Mouse (Mus musculus) lung, postnatal 14 days (tissue): ENCODE measurements around the gene Rnf182.

Source experiments
- DNase-seq: peaks from one replicate; pipeline ENCODE4 v3.0.0; 2021

Gene Rnf182

DNA sequence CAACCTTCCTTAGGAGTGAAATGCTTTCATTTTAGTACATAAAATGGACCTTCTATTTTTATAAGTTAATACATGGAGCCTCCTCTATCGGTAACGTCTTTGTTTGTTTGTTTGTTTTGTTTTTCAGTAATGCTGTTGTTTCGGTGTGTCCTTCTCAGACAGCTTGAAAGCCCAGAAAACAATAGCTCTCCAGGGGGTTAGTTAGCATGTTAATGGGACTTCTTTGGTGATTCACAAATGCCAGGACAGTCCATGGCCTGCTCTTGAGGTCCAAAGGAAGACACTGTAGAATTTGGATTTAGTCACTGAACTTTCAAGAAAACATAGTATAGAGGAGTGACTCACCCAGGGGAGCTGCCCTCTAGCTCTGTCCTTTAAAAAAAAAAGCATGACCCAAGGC, 843 bp upstream of the Rnf182 start:
- no peak for DNase-seq

DNA sequence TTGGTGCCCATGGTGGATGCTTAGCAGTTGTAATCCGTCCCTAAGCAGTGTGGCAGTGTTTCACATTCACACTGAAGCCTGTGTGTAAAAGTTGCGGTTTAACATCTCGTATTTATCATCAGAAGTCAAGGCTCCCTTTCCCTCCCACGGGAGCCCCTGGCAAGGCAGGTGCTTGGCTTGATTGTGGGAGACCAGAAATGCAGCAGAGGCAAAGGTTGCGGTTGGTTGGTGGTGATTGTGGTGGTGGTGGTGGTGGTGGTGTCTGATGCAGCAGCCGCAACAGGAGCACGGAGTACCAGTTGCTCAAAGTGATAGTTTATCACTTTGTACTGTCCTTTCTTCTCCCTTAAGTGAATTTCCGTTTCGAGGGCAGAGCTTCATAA, 325 bp upstream of the Rnf182 start:
- DNase-seq: no peak

DNA sequence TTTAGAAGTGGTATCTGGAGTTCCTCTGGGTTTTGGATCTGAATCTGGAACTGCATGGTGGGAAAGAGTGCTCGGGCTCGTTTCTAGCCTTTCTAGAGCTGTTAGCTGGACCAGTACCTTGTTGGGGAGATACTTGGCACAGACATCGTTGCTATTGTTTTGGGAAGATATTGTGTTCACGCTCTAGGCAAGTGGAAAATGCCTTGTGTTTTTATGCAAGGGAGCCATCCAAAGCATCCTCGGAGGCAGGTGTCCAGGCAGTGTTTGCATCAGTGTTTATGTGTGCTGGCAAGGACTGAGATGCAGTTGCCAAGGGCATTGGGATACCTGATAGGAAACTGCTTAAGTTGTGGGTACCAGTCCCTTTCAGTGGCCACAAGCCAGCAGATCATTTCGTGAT, 1.0 kb downstream of the Rnf182 start:
- no peak for DNase-seq

DNA sequence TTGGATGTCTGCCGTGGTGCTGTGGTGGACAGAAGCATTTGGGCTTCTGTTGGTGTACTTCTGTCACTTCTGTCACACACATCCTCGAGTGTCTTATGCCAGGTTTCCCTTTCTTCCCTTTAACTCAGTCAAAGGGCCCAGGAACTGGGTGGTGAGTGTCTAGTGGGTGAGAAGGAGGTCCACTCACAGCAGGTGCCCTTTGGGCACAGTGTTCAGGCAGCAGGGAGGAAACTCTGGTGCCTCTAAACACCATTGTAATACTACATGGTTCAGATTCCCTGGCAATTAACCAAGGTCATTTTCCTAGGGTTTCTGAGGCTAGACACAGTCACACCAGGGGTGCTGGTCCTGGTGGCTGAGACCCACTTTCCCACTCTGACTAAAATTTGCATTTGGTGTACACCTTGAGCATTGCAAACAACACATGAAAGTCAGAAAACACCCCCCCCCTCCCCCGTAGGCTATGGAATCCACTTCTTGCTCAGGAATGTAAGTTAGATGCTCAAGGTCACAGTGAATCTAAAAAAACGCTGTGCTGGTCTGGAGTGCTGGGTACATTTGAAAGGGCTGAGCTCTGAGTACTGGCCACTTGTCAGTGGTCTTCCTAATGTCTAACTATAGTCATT, 4.2 kb downstream of the Rnf182 start:
- no peak for DNase-seq

DNA sequence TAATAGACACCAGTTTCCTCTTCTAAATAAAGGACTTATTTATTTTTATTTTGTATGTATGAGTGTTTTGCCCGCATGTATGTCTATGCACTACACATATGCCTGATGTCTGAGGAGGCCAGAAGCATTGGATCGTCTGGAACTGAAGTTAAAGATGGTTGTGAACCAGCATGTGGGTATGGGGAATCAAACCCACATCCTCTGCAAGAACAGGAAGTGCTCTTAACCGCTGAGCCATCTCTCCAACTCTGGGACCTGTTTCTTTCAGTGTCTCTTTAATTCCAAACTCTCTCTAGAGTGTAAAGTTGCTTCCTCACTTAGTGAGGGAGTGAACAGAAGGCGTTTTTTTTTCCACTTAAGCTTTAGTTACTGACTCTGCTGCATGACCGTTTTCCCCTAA, 12.4 kb downstream of the Rnf182 start:
- no peak for DNase-seq

- DNase-seq: peak; percentile 1
Measured at GRCm38 (mm10) chr13:43629785-43630184, 14.3 kb downstream of the Rnf182 start.

GRCm38 (mm10) chr13:43631266-43631665, 15.8 kb downstream of the Rnf182 start:
- DNase-seq: no peak

- no peak for DNase-seq
Measured at GRCm38 (mm10) chr13:43633024-43633423, 17.5 kb downstream of the Rnf182 start.

DNA sequence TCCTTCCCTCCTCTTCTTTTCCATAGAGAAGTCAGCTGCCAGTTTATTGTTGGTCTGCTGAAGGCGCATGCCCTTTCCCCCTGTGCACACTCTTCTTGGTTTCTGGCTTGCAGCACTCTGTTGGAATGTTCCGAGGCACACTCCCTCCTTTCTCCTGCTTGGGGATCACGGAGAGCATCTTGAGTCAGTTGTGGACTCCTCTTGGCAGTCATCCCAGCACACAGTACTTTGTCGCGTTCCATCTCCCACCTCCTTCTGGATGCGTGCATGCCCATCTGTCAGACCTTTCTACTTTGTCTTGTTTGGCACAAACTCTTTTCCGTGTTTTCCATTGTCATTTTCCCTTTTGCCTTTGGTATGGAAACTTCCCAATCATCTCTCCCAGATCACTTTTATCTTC, 22.2 kb downstream of the Rnf182 start:
- DNase-seq: no peak

DNA sequence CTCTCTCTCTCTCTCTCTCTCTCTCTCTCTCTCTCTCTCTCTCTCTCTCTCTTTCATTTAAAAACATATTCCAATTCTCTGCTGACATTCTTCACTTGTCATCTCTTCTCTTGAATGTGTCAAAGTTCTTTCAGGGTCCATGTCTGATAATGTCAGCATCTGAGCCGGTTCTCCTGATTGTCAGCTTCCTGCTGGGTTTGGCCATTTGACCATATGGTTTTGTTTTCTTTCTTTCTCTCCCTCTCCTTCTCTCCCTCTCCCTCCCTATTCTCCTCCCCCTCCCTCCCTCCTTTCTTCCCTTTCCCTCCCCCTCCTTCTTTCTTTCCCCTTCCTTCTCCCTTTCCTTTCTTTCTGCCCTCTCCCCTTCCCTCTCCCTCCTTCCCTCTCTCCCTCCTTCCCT, 29.5 kb downstream of the Rnf182 start:
- DNase-seq: no peak

DNA sequence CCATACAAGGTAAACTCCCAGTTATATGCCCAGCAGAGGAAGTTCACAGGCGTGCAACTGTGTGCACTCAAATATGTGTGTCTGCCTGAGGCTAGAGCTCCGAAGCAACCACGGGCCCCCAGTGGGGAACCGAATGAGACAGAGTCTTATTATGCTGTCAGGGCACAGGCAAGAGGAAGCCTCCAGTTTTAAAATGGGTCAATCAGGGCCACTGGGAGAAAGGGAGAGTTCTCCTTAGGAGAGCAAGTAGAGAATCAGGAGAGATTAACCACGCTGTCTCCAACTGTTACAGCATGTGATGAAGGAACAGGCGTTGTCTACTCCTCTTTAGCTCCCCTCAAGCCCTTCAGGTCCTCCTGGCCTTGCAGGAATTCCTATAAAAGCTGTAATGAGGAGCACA, 33.0 kb downstream of the Rnf182 start:
- no peak for DNase-seq

DNA sequence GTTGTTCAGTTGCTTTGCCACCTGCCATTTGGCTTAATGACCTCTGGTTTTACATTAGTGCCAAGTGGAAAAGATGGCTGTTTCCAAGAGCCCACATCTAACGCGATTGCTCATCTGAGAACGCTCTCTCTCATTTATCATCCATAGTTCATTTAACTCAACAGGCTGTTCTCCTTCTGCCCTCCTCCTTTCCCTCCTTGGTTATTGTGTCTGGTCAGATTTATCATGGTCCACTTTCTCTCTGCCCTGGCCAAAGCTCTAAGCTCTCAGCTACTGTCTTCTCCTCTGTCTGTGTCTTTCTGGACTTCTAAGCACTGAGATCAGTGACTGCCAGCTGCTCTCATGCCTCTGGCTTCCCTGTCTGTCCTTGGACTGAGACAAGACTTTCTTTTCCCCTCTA, 35.8 kb downstream of the Rnf182 start:
- no peak for DNase-seq

DNA sequence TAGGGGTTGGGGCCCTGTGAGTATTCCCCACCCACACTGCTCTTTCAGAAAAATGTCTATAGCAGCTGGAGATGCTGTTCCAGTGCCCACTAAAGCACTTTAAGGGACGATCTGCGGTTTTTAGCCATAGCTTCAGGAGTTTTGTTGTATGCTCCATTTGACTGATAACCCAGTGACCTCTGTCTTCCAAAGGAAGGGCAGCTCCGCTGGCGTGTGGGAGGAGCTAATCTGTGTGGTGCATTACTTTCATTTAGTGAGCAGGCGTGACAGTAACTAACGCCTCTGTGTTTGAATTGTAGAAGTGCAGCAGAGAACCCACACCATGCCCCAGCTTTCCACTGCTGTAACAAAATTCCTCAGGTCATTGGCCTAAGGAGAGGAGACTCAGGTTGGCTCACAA, 38.6 kb downstream of the Rnf182 start:
- DNase-seq: no peak

GRCm38 (mm10) chr13:43663225-43663624, 47.7 kb downstream of the Rnf182 start:
- no peak for DNase-seq

- DNase-seq: no peak
Measured at GRCm38 (mm10) chr13:43666130-43666529, 50.6 kb downstream of the Rnf182 start.

- DNase-seq: no peak
Measured at GRCm38 (mm10) chr13:43666920-43667319, 51.4 kb downstream of the Rnf182 start.

- no peak for DNase-seq
Measured at GRCm38 (mm10) chr13:43677159-43677882, 61.8 kb downstream of the Rnf182 start.

GRCm38 (mm10) chr13:43677883-43678244, 62.4 kb downstream of the Rnf182 start:
- DNase-seq: no peak

- DNase-seq: peak; percentile 17
Measured at GRCm38 (mm10) chr13:43684499-43684994, 69.0 kb downstream of the Rnf182 start.

- DNase-seq: no peak
Measured at GRCm38 (mm10) chr13:43688065-43688464, 72.6 kb downstream of the Rnf182 start.

DNA sequence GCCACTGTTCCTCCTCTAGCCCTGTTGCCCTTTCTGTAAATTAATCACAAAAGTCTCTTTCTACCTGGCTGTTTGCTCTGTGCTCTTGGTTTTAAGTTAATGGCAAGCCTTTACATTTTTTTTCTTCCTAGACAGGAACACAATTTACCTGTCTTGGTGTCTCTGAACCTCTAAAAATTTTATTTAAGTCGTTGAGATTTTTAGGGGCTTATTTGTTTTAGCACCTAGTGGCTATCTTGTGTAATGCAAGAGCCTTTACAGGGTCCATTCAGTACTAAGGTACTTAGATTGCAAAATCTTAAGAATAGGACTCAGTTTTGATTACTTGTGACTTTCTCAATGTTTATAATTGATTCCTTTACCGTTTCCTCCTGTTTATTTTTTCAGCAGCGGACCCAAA, 76.2 kb downstream of the Rnf182 start:
- no peak for DNase-seq

- no peak for DNase-seq
Measured at GRCm38 (mm10) chr13:43695521-43695920, 80.0 kb downstream of the Rnf182 start.

GRCm38 (mm10) chr13:43696011-43696410, 80.5 kb downstream of the Rnf182 start:
- DNase-seq: no peak

- DNase-seq: no peak
Measured at GRCm38 (mm10) chr13:43698506-43698905, 83.0 kb downstream of the Rnf182 start.

DNA sequence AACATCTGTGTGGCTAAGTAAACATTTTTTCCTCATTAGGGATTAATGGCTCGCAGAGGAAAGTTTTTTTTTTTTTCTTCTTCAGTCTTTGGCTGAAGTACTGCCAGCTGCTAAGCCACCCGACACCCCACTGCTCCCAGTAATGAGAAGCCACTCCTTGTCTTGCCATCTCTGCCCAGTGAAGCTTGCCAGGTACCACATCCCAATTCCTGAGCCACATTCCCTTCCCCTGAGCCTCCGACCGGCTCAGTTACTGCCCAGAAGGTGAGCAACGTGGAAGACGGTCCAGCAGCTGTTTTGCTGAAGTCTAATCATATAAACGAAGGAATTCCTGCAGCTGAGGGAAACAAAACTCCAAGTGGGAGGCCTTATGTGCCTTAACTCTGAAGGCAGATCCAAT, 88.0 kb downstream of the Rnf182 start:
- no peak for DNase-seq
